Mouse (Mus musculus) erythroblast, embryonic 14.5 days (primary cell): Measurements from ENCODE around the gene Gm5134.

Source experiments
- GATA1 ChIP-seq: IDR thresholded peaks from 2 replicates; pipeline ENCODE4 v1.6.1; 2012; ENCODE audit warnings: low read length, inconsistent platforms, mixed read lengths
- TAL1 ChIP-seq: IDR thresholded peaks from 3 replicates; pipeline ENCODE4 v1.6.1; 2012; ENCODE audit warnings: low read length, inconsistent platforms, mixed read lengths

GRCm38 (mm10) chr10:75978119-75978834, 24.0 kb downstream of the Gm5134 start:
- TF ChIP-seq GATA1 (no peak), TAL1 (no peak)
